Mouse (Mus musculus) neural tube, embryonic 13.5 days (tissue): ENCODE results near the gene Gmeb2. TPM values are rescaled to one million over a fixed set of nuclear protein-coding genes. Genes with fewer than 3 reads are reported as not detected.
"Not testable (repeated sequence)": the region's sequence is repeated elsewhere in the genome, so short reads cannot be mapped to it uniquely, and the experiment has no call there.

Experiments
- ATAC-seq: fragments of 200-750 bp; cut with Nextera tagmentation; 2 replicates; pipeline ENCODE4 v1.8.0; 2017; ENCODE audit warnings: low read depth, mild to moderate bottlenecking, moderate TSS enrichment, moderate library complexity
- H3K27ac ChIP-seq: fragments of 300-500 bp; sonication (generic); replicated peaks from 2 replicates; pipeline ENCODE4 v1.5.1; 2015; ENCODE audit warnings: moderate library complexity, mild to moderate bottlenecking, inconsistent platforms
- H3K27me3 ChIP-seq: fragments of 300-500 bp; sonication (generic); 2 replicates; pipeline ENCODE4 v1.6.1; 2015; ENCODE audit warnings: mild to moderate bottlenecking, inconsistent platforms
- H3K36me3 ChIP-seq: fragments of 300-500 bp; sonication (generic); 2 replicates; pipeline ENCODE4 v1.6.1; 2015; ENCODE audit warnings: mild to moderate bottlenecking, inconsistent platforms
- H3K4me1 ChIP-seq: fragments of 300-500 bp; sonication (generic); replicated peaks from 2 replicates; pipeline ENCODE4 v1.6.1; 2015; ENCODE audit warnings: inconsistent platforms
- H3K4me2 ChIP-seq: fragments of 300-500 bp; sonication (generic); 2 replicates; pipeline ENCODE4 v1.6.1; 2015; ENCODE audit warnings: inconsistent platforms, mild to moderate bottlenecking, moderate library complexity
- H3K4me3 ChIP-seq: fragments of 300-500 bp; sonication (generic); 2 replicates; pipeline ENCODE4 v1.5.1; 2015; ENCODE audit warnings: mild to moderate bottlenecking, inconsistent platforms
- H3K9ac ChIP-seq: fragments of 300-500 bp; sonication (generic); 2 replicates; pipeline ENCODE4 v1.6.1; 2015; ENCODE audit warnings: moderate library complexity, mild to moderate bottlenecking, inconsistent platforms
- H3K9me3 ChIP-seq: fragments of 300-500 bp; sonication (generic); 2 replicates; pipeline ENCODE4 v1.6.1; 2016; ENCODE audit warnings: inconsistent platforms
- WGBS: fragments of 180-500 bp; shearing (Covaris S2); methylation state at CpG from one replicate; pipeline ENCODE4 v1.1.7; 2015; 5-methylcytosine and 5-hydroxymethylcytosine counted together
- polyA plus RNA-seq: library from polyadenylated mRNA; unstranded; fragments of >200 nt; fragmentation: Nextera tagmentation; extraction: Ambion mirVana; gene quantifications from 2 replicates; pipeline ENCODE4 v1.2.1, GENCODE M21; 2015

Gmeb2 gene
- 15.1 and 15.4 TPM in 2 replicates for polyA plus RNA-seq

DNA sequence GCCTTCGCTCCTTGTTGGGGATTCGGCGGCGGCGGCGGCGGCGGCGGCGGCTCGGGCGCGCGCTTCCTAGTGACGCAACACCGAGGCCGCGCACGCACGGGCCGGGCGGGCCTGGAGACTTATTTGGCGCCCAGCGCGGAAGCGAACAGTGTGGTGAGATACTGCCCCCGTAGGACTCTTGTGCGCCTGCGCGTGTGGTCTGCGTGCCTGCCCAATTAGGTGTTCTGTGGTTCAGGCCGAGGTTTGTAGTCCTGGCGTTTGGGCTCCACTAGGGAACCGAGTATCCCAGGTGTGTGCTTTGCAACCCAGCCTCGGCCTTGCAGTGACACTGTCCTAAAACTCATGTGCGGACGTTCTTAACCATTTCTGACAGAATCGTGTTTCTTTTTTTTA lies at the start of gene Gmeb2:
Gmeb2 (minus strand) TSS at position 78 of the 393 bp plus-strand sequence.
- peak within 1 kb of the TSS; percentile 91 for H3K9ac ChIP-seq
- not testable (repeated sequence) for H3K9me3 ChIP-seq, H3K27me3 ChIP-seq
- under 1% methylated on average over 38 of the region's 38 CpGs for WGBS
- peaks cover 24% of the 10 kb centered on the region for H3K36me3 ChIP-seq
- peak within 1 kb of the TSS; percentile 97 for H3K27ac ChIP-seq
- peak; percentile 96 for ATAC-seq
- peak within 1 kb of the TSS; percentile 69 for H3K4me3 ChIP-seq
- peak within 1 kb of the TSS; percentile 71 for H3K4me2 ChIP-seq
- peaks cover 23% of the 10 kb centered on the region for H3K4me1 ChIP-seq

DNA sequence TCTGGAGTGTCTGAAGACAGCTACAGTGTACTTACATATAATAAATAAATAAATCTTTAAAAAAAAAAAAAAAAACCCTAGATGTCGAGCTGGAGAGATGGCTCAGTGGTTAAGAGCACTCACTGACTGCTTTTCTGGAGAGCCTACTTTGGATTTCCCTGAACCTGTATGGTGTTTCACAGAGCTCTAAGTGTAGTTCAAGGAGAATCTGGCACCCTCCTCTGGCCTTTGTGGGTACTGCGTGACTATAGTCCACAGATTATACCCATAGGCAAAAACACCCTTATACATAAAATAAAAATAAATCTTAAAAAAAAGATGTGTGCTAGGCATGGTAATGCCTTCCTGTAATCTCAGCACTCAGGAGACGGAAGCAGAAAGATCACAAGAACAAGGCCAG lies 46.2 kb upstream of the Gmeb2 start:
- Histone ChIP-seq H3K9ac (no peak overlapping the region), H3K4me1 (no peaks in the 10 kb centered on the region), H3K27me3 (no peaks in the 10 kb centered on the region), H3K9me3 (no peaks in the 10 kb centered on the region), H3K4me3 (no peak overlapping the region), H3K27ac (no peak overlapping the region), H3K36me3 (peaks cover 84% of the 10 kb centered on the region), H3K4me2 (no peak overlapping the region)
- ATAC-seq, result peak; percentile 53; the same call in 1 of the 2 replicates
- 61% methylated on average over 3 of the region's 3 CpGs for WGBS

DNA sequence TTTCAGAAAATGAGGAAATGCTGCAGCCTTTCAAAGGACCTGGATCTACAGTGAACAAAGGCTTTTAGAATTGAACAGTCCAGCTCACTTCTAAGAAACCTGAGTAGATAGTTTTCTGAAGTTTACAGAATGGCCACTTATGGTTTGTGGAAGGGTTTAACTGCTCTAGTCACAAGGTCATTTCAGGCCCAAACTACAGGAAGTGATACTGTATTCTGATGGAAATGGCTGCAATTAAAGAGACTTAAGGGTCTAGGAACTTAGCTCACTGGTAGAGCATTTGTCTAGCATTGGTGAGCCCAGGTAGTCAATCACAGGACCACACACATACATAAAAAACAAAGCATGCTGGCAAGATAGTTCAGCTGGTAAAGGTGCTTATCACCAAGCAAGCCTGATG lies 44.7 kb upstream of the Gmeb2 start:
- Histone ChIP-seq H3K4me1 (no peaks in the 10 kb centered on the region), H3K4me3 (no peak overlapping the region), H3K9me3 (no peaks in the 10 kb centered on the region), H3K4me2 (no peak overlapping the region), H3K27ac (no peak overlapping the region), H3K27me3 (no peaks in the 10 kb centered on the region), H3K36me3 (peaks cover 84% of the 10 kb centered on the region), H3K9ac (no peak overlapping the region)
- ATAC-seq, result no peak

DNA sequence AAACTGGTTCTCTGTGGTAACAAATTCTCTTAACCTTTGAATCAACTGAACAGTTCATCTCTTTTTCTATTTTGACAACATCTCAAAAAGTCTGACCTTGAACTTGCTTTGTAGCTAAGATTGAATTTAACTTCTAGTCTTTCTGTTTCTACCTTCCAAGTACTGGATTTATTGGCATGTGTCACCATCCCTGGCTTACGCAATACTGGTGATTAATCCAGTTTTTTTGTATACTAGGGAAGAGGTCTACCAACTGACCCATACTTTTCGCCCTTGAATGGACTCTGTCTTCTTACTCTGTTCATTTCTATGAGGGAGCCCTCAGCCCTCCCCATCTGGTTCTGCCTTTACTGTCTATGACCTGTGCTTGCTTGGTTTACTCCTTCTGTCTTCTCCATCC lies 38.3 kb upstream of the Gmeb2 start:
- Histone ChIP-seq H3K27me3 (no peaks in the 10 kb centered on the region), H3K4me2 (no peak overlapping the region), H3K36me3 (peaks cover 88% of the 10 kb centered on the region), H3K4me3 (no peak overlapping the region), H3K9ac (no peak overlapping the region), H3K27ac (no peak overlapping the region), H3K4me1 (no peaks in the 10 kb centered on the region), H3K9me3 (no peaks in the 10 kb centered on the region)
- no peak for ATAC-seq
- WGBS, result 88% methylated on average over 2 of the region's 2 CpGs

DNA sequence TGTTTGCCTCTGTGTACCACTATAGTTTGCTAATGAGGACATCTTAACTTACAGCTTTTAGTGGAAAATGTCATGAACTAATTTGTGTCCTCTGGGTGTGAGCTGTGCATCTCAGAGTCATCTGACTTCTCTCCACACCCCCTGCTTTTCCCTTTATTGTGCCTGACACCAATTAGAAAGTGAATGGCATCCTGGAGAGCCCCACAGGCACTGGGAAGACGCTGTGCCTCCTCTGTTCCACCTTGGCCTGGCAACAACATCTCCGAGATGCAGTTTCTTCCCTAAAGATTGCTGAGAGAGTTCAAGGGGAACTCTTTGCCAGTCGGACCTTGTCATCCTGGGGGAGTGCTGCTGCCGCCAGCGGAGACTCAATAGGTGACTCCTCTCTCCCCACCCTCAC lies 34.3 kb upstream of the Gmeb2 start:
- no peaks in the 10 kb centered on the region for H3K9me3 ChIP-seq
- 63% methylated on average over 5 of the region's 5 CpGs for WGBS
- ATAC-seq, result no peak
- 0 out of 2 replicates have a peak, but pooled peaks cover under 1% of the 10 kb centered on the region for H3K27me3 ChIP-seq
- H3K9ac ChIP-seq, result no peak overlapping the region
- peaks cover 17% of the 10 kb centered on the region for H3K4me1 ChIP-seq
- H3K36me3 ChIP-seq, result peaks cover 51% of the 10 kb centered on the region
- H3K4me2 ChIP-seq, result no peak overlapping the region
- H3K4me3 ChIP-seq, result no peak overlapping the region
- H3K27ac ChIP-seq, result no peak overlapping the region

DNA sequence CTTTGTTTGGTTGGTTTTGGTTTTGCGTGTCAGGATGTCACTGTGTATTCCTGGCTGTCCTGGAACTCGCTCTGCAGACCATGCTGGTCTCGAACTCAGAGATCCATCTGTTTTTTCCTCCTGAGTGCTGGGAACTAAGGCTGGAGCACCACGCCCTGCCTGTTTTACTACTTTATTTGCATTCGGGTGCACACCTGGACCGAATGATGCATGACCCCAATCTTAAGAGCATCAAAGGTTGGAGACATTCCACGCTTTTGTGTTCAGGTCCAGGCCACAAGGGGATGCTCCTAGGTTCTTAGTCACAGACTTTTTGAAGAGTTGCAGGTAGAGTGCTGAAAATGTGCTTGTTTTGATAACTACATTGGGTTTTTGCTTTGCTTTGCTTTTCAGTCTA lies 32.3 kb upstream of the Gmeb2 start:
- no peaks in the 10 kb centered on the region for H3K9me3 ChIP-seq
- H3K27ac ChIP-seq, result 0 out of 2 replicates have a peak overlapping the region, but pooled peaks have one; percentile 75
- H3K4me3 ChIP-seq, result peak overlapping the region; percentile 66
- H3K36me3 ChIP-seq, result peaks cover 32% of the 10 kb centered on the region
- H3K4me1 ChIP-seq, result peaks cover 17% of the 10 kb centered on the region
- H3K9ac ChIP-seq, result peak overlapping the region; percentile 67
- 0 out of 2 replicates have a peak, but pooled peaks have one; percentile 8 for ATAC-seq
- WGBS, result 15% methylated on average over 7 of the region's 7 CpGs
- H3K27me3 ChIP-seq, result 0 out of 2 replicates have a peak, but pooled peaks cover 11% of the 10 kb centered on the region
- peak overlapping the region; percentile 75 for H3K4me2 ChIP-seq

DNA sequence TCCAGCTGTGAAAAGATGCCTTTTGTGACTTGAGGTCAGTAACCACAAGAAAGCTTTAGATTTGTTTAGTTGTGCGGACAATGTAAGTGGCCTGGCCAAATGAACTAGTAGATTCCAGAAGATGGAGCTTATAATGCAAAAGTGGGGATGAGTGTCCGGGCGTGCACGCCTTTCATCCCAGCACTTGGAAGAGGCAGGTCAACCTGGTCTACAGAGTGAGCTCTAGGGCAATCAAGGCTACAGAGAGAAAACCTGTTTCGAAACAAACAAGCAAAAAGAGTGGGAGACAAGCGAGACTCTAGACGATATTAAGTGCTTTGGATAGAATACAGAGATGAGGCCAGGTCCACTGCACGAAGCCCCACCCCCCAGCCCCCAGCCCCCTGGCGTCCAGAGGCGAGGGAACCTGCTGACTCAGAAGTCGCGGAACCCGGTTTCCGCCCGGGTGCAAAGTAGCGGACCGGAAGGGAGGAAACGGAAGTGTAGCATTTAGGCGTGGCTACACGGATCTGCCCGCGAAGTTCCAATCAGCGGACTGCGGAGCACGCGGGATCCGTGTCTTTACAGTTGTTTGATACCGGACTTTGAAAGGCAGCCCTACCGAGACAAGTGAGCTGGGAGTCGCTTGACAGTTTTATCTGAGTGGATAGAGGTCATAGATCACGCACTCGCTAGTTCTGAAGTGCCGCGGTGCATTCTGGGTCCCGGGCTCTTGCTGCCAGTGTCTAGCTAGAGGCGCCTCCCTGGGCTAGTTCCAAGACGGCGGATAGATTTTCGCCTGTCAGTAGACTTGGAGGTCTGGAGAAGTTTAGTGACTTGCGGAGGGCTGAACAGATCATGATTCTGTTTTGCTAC lies 31.6 kb upstream of the Gmeb2 start, which contains the start of gene Rtel1:
Rtel1 (plus strand) TSS at position 492 of the 855 bp plus-strand sequence.
- peak; percentile 91 for ATAC-seq
- peak within 1 kb of the TSS; percentile 67 for H3K9ac ChIP-seq
- H3K27ac ChIP-seq, result peak within 1 kb of the TSS; percentile 75
- H3K4me2 ChIP-seq, result peak within 1 kb of the TSS; percentile 75
- H3K4me3 ChIP-seq, result peak within 1 kb of the TSS; percentile 66
- peaks cover 26% of the 10 kb centered on the region for H3K36me3 ChIP-seq
- 0 out of 2 replicates have a peak, but pooled peaks cover 11% of the 10 kb centered on the region for H3K27me3 ChIP-seq
- WGBS, result 7% methylated on average over 40 of the region's 40 CpGs
- H3K9me3 ChIP-seq, result no peaks in the 10 kb centered on the region
- H3K4me1 ChIP-seq, result peaks cover 21% of the 10 kb centered on the region

DNA sequence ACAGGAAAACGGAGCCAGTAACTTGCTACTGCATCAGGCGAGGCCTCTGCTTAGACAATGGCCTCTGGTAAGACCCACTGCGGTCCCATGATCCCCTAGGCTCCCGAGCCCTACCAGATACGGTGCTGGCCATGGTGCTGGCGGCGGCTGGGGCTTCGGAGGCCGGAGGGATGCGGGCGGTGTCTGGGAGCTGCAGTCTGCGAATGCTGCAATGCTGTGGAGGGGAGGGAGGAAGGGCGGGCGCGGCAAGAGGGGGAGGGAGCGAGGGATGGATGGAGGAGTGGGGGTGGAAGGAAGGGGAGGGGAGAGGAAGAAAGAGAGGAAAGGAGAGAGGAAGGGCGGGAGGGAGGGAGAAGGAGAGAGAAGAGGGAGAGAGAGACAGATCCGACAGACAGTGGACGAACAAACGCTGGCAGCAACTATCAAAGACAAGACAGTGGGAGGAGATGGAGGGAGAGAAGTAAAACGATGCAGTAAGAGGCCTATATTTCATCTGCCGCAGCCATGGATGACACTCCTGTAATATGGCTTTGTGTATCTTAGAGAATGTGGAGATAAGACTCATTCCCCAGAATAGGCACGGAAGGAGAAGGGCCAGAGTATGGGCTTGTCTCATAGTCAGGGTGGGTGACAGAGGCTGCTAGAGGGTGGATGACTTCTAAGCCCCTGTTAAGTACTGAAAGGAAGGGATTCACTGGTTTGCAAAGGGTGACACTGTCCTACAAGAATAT lies 26.4 kb upstream of the Gmeb2 start, which contains the start of gene Stmn3:
Stmn3 (minus strand) TSS at position 421 of the 731 bp plus-strand sequence.
- H3K27ac ChIP-seq, result peak within 1 kb of the TSS; percentile 96
- H3K4me3 ChIP-seq, result peak within 1 kb of the TSS; percentile 71
- H3K9ac ChIP-seq, result peak within 1 kb of the TSS; percentile 94
- 0 out of 2 replicates have a peak, but pooled peaks cover 11% of the 10 kb centered on the region for H3K27me3 ChIP-seq
- peaks cover 34% of the 10 kb centered on the region for H3K4me1 ChIP-seq
- ATAC-seq, result peak; percentile 93
- H3K4me2 ChIP-seq, result peak within 1 kb of the TSS; percentile 80
- 0 out of 2 replicates have a peak, but pooled peaks cover 1% of the 10 kb centered on the region for H3K36me3 ChIP-seq
- H3K9me3 ChIP-seq, result no peaks in the 10 kb centered on the region
- WGBS, result 2% methylated on average over 19 of the region's 23 CpGs

DNA sequence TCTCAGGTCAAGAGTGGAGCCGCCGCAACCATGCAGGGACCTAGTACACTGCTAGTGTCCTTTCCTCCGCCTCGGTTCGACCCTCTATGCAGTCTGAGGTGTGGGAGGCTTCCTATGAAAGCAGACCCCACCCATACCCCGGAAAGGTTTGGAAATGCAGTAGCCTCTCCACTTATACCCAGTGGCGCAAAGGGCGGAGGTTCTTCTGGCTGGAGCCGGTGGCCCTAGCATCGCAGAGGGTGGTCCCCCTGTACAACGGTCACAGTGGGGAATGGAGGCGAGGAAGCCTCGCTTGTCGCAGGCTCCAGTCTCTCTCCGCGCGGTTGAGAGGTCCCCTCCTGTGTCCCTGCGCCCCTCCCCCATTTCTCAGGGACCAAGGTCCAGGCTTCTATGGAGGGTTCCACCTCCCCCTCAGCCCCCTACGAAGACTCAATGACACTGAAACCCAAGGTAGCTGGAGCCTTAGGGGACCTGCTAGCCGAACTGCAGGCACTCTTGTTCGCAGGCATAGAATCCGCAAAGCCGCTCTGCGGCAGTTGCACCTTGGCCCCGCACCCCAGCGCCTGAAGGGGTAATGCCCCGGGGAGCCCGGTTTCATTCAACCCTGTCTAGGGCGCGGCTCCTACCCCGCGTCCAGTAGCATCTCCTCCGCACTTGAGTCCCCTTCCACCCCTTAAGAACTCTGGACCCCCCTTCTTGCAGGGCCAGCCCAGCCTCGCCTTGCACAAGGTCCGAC lies 25.7 kb upstream of the Gmeb2 start:
- H3K27ac ChIP-seq, result peak overlapping the region; percentile 96
- H3K4me2 ChIP-seq, result peak overlapping the region; percentile 80
- H3K36me3 ChIP-seq, result peaks cover 8% of the 10 kb centered on the region
- ATAC-seq, result peak; percentile 70
- peak overlapping the region; percentile 71 for H3K4me3 ChIP-seq
- H3K9ac ChIP-seq, result peak overlapping the region; percentile 94
- H3K9me3 ChIP-seq, result no peaks in the 10 kb centered on the region
- under 1% methylated on average over 35 of the region's 35 CpGs for whole genome bisulfite sequencing
- H3K4me1 ChIP-seq, result peaks cover 30% of the 10 kb centered on the region
- H3K27me3 ChIP-seq, result 0 out of 2 replicates have a peak, but pooled peaks cover 12% of the 10 kb centered on the region

DNA sequence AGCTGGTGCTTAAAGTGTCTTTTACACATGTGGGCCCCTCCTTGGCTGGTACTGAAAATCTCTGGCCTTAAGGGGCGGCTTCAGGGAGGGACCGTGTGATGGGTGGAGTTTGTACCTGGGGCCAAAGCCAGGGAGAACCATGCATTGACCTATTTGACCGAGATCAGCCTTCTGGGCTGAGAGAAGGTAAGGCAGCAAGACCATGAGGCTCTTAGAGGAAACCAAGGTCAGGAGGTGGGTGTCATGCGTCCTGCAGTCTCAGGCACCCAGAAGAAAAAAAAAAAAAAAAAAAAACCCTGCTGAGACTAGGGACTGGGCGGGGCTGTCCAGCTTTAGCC lies 25.1 kb upstream of the Gmeb2 start:
- no peaks in the 10 kb centered on the region for H3K9me3 ChIP-seq
- no peak for ATAC-seq
- 0 out of 2 replicates have a peak, but pooled peaks cover 17% of the 10 kb centered on the region for H3K27me3 ChIP-seq
- peak overlapping the region; percentile 80 for H3K4me2 ChIP-seq
- H3K4me1 ChIP-seq, result peaks cover 30% of the 10 kb centered on the region
- H3K9ac ChIP-seq, result peak overlapping the region; percentile 94
- peak overlapping the region; percentile 96 for H3K27ac ChIP-seq
- peak overlapping the region; percentile 71 for H3K4me3 ChIP-seq
- WGBS, result 19% methylated on average over 5 of the region's 5 CpGs
- H3K36me3 ChIP-seq, result peaks cover 14% of the 10 kb centered on the region

DNA sequence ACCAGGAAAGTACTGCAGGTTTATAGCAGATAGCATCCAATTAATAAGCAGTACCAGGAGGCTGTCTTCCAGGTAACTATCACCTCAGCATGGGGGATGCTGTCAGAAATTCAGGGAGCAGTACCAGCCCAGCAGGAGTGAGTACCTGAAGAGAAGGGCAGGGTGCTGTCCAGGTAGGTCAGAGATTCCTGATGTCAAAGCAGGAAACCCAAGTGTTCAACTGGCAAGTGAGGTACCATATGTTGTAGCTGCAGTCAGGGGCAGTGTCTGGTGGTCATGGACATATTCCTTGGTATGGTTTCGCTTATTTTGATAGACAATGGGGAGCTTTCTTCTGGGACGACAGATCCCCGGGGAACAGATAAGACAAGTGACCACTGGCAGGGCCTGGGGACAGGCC lies 24.6 kb upstream of the Gmeb2 start:
- H3K27ac ChIP-seq, result peak overlapping the region; percentile 96; the same call in 1 of the 2 replicates
- H3K27me3 ChIP-seq, result 0 out of 2 replicates have a peak, but pooled peaks cover 17% of the 10 kb centered on the region
- H3K9ac ChIP-seq, result peak overlapping the region; percentile 94
- H3K4me2 ChIP-seq, result peak overlapping the region; percentile 80
- peaks cover 32% of the 10 kb centered on the region for H3K4me1 ChIP-seq
- H3K36me3 ChIP-seq, result peaks cover 19% of the 10 kb centered on the region
- no peak for ATAC-seq
- WGBS, result 63% methylated on average over 3 of the region's 3 CpGs
- peak overlapping the region; percentile 71 for H3K4me3 ChIP-seq
- H3K9me3 ChIP-seq, result no peaks in the 10 kb centered on the region
